Mouse (Mus musculus) v-Abl transformed pro-B cells (cell line): ENCODE measurements around the gene Gm8267.
"Not testable (repeated sequence)": the region's sequence is repeated elsewhere in the genome, so short reads cannot be mapped to it uniquely, and the experiment has no call there.

Experiments
- in situ Hi-C, 2 experiments: fragments of 400-800 bp; cut with MboI; formaldehyde crosslinking; loops; one replicate each; pipeline ENCODE4 v1.15.1; 2025; ENCODE audit not compliant: unreplicated experiment in 2 of 2

Gm8267 gene

GRCm38 (mm10) chr14:44750240-44750639 lies at the start of gene Gm8267:
TSS of gene Gm8267 (minus strand) at chr14:44750340.
- in situ Hi-C loops = no loop called here

- in situ Hi-C loops = not testable (repeated sequence)
These were observed 39.6 kb upstream of the Gm8267 start for GRCm38 (mm10) chr14:44789537-44790382.

- in situ Hi-C loops = not testable (repeated sequence)
These were observed 7.4 kb downstream of the Gm8267 start for GRCm38 (mm10) chr14:44742789-44743188.

- in situ Hi-C loops = not testable (repeated sequence)
These were observed 19.4 kb downstream of the Gm8267 start for GRCm38 (mm10) chr14:44730711-44731110.

- in situ Hi-C loops = not testable (repeated sequence)
These were observed 43.8 kb downstream of the Gm8267 start, which contains the start of gene Gm8257 for GRCm38 (mm10) chr14:44706356-44706755. TSS of gene Gm8257 (minus strand) at chr14:44706456.
